Mouse (Mus musculus) midbrain, postnatal 0 days (tissue): ENCODE results near the gene Mcub. TPM values are rescaled to one million over a fixed set of nuclear protein-coding genes. Genes with fewer than 3 reads are reported as not detected.

ENCODE experiments used
- ATAC-seq: fragments of 200-750 bp; cut with Nextera tagmentation; 2 replicates; pipeline ENCODE4 v1.8.0; 2017; ENCODE audit warnings: moderate number of reproducible peaks, mild to moderate bottlenecking, moderate TSS enrichment, moderate library complexity; ENCODE audit not compliant: low FRiP score
- DNase-seq: peaks from one replicate; pipeline ENCODE4 v3.0.0-alpha.2; 2015; ENCODE audit warnings: low spot score
- H3K27ac ChIP-seq: fragments of 300-500 bp; sonication (generic); 2 replicates; pipeline ENCODE4 v1.5.1; 2014; ENCODE audit warnings: low read depth, mild to moderate bottlenecking, low read length, mixed read lengths
- H3K27me3 ChIP-seq: fragments of 300-500 bp; sonication (generic); 2 replicates; pipeline ENCODE4 v1.6.1; 2014; ENCODE audit warnings: low read length, control low read depth, mixed read lengths; ENCODE audit not compliant: insufficient read depth
- H3K36me3 ChIP-seq: fragments of 300-500 bp; sonication (generic); 2 replicates; pipeline ENCODE4 v1.6.1; 2014; ENCODE audit warnings: low read length, control low read depth, mixed read lengths; ENCODE audit not compliant: insufficient read depth
- H3K4me1 ChIP-seq: fragments of 300-500 bp; sonication (generic); 2 replicates; pipeline ENCODE4 v1.6.1; 2014; ENCODE audit warnings: mild to moderate bottlenecking, control low read depth, antibody characterized with exemption, low read length, mixed read lengths; ENCODE audit not compliant: insufficient read depth
- H3K4me2 ChIP-seq: fragments of 300-500 bp; sonication (generic); 2 replicates; pipeline ENCODE4 v1.6.1; 2014; ENCODE audit warnings: low read depth, mild to moderate bottlenecking, low read length, mixed read lengths; ENCODE audit not compliant: poor library complexity, severe bottlenecking
- H3K4me3 ChIP-seq: fragments of 300-500 bp; sonication (generic); 2 replicates; pipeline ENCODE4 v1.5.1; 2014; ENCODE audit warnings: low read depth, mild to moderate bottlenecking, low read length, moderate library complexity
- H3K9ac ChIP-seq: fragments of 300-500 bp; sonication (generic); replicated peaks from 2 replicates; pipeline ENCODE4 v1.6.1; 2014; ENCODE audit warnings: mild to moderate bottlenecking, low read length, moderate library complexity, mixed read lengths; ENCODE audit not compliant: poor library complexity, severe bottlenecking
- H3K9me3 ChIP-seq: fragments of 300-500 bp; sonication (generic); 2 replicates; pipeline ENCODE4 v1.6.1; 2016; ENCODE audit warnings: low read length, control low read depth
- CTCF ChIP-seq: IDR thresholded peaks from 2 replicates; pipeline ENCODE4 v1.5.1; 2016; ENCODE audit warnings: antibody characterized with exemption, mild to moderate bottlenecking
- WGBS: fragments of 180-500 bp; shearing (Covaris S2); extraction: QIAGEN DNeasy Blood & Tissue Kit; methylation state at CpG from one replicate; pipeline ENCODE4 v1.1.7; 2014; 5-methylcytosine and 5-hydroxymethylcytosine counted together
- polyA plus RNA-seq: library from polyadenylated mRNA; unstranded; fragments of >200 nt; fragmentation: Nextera tagmentation; extraction: Ambion mirVana; gene quantifications from 2 replicates; pipeline ENCODE4 v1.2.1, GENCODE M21; 2015
- total RNA-seq: library from RNA; depleted of rRNA; stranded (reverse); fragments of >200 nt; gene quantifications from 2 replicates; pipeline ENCODE4 v1.2.3, GENCODE M21; 2014; rRNA removed

Mcub gene
- total RNA-seq (6.0 and 6.7 TPM in 2 replicates), polyA plus RNA-seq (6.4 and 6.9 TPM in 2 replicates)

- H3K4me2 ChIP-seq: peak within 1 kb of the TSS; percentile 100
- H3K27me3 ChIP-seq: peaks cover 13% of the 10 kb centered on the region
- no peaks in the 10 kb centered on the region for H3K36me3 ChIP-seq
- H3K27ac ChIP-seq: no peak within 1 kb of the TSS
- peak; percentile 35 for ATAC-seq
- under 1% methylated on average over 59 of the region's 63 CpGs for WGBS
- no peak for DNase-seq
- H3K4me3 ChIP-seq: peak within 1 kb of the TSS; percentile 49
- H3K9ac ChIP-seq: peak within 1 kb of the TSS; percentile 24; the same call in 1 of the 2 replicates
- H3K9me3 ChIP-seq: no peaks in the 10 kb centered on the region
- TF ChIP-seq CTCF: no peak
- H3K4me1 ChIP-seq: peaks cover 7% of the 10 kb centered on the region; the same call in 1 of the 2 replicates
Measured at GRCm38 (mm10) chr3:129969432-129970395, at the start of gene Mcub. Gene Mcub, minus strand, starts transcription at chr3:129970206.

GRCm38 (mm10) chr3:130012943-130013342 is 42.9 kb upstream of the Mcub start:
- TF ChIP-seq CTCF: no peak
- Histone ChIP-seq H3K4me1 (no peaks in the 10 kb centered on the region), H3K4me2 (no peak overlapping the region), H3K27ac (no peak overlapping the region), H3K27me3 (no peaks in the 10 kb centered on the region), H3K9ac (no peak overlapping the region), H3K4me3 (no peak overlapping the region), H3K36me3 (peaks cover 12% of the 10 kb centered on the region), H3K9me3 (no peaks in the 10 kb centered on the region)
- no peak for DNase-seq
- ATAC-seq: no peak
- 90% methylated on average over 2 of the region's 2 CpGs for WGBS

GRCm38 (mm10) chr3:130011236-130011635 is 41.2 kb upstream of the Mcub start:
- peaks cover 23% of the 10 kb centered on the region for H3K36me3 ChIP-seq
- no peak for ATAC-seq
- WGBS: 60% methylated on average over 1 of the region's 1 CpGs
- no peak overlapping the region for H3K4me2 ChIP-seq
- H3K27me3 ChIP-seq: no peaks in the 10 kb centered on the region
- H3K27ac ChIP-seq: no peak overlapping the region
- TF ChIP-seq CTCF: no peak
- H3K9me3 ChIP-seq: no peaks in the 10 kb centered on the region
- no peaks in the 10 kb centered on the region for H3K4me1 ChIP-seq
- no peak overlapping the region for H3K9ac ChIP-seq
- DNase-seq: no peak
- no peak overlapping the region for H3K4me3 ChIP-seq

GRCm38 (mm10) chr3:130006141-130006540 is 36.1 kb upstream of the Mcub start:
- H3K27me3 ChIP-seq: no peaks in the 10 kb centered on the region
- no peak overlapping the region for H3K4me3 ChIP-seq
- no peak overlapping the region for H3K27ac ChIP-seq
- peaks cover 43% of the 10 kb centered on the region for H3K36me3 ChIP-seq
- ATAC-seq: no peak
- H3K4me1 ChIP-seq: no peaks in the 10 kb centered on the region
- DNase-seq: no peak
- H3K9me3 ChIP-seq: no peaks in the 10 kb centered on the region
- H3K9ac ChIP-seq: no peak overlapping the region
- WGBS: 94% methylated on average over 7 of the region's 7 CpGs
- no peak for TF ChIP-seq CTCF
- no peak overlapping the region for H3K4me2 ChIP-seq

- no peak for ATAC-seq
- WGBS: 93% methylated on average over 11 of the region's 11 CpGs
- H3K9me3 ChIP-seq: no peaks in the 10 kb centered on the region
Measured at GRCm38 (mm10) chr3:130000926-130001325, 30.9 kb upstream of the Mcub start.

GRCm38 (mm10) chr3:129998526-129998925 is 28.5 kb upstream of the Mcub start:
- ATAC-seq (no peak), DNase-seq (no peak)
- H3K27ac ChIP-seq: no peak overlapping the region
- no peak overlapping the region for H3K4me3 ChIP-seq
- no peaks in the 10 kb centered on the region for H3K9me3 ChIP-seq
- no peak overlapping the region for H3K9ac ChIP-seq
- H3K27me3 ChIP-seq: no peaks in the 10 kb centered on the region
- peaks cover 63% of the 10 kb centered on the region for H3K36me3 ChIP-seq
- H3K4me1 ChIP-seq: no peaks in the 10 kb centered on the region
- TF ChIP-seq CTCF: no peak
- no peak overlapping the region for H3K4me2 ChIP-seq
- 93% methylated on average over 6 of the region's 6 CpGs for WGBS

More at GRCm38 (mm10) chr3:130000926-130001325, 30.9 kb upstream of the Mcub start:
- Histone ChIP-seq H3K27me3 (no peaks in the 10 kb centered on the region), H3K36me3 (peaks cover 50% of the 10 kb centered on the region), H3K4me1 (no peaks in the 10 kb centered on the region), H3K27ac (no peak overlapping the region), H3K4me3 (no peak overlapping the region), H3K4me2 (no peak overlapping the region), H3K9ac (no peak overlapping the region)
- no peak for DNase-seq
- no peak for TF ChIP-seq CTCF
